Mouse (Mus musculus) embryonic facial prominence, embryonic 11.5 days (tissue): Measurements from ENCODE around the gene Mylk3. TPM values are rescaled to one million over a fixed set of nuclear protein-coding genes. Genes with fewer than 3 reads are reported as not detected.

ENCODE experiments used
- ATAC-seq: fragments of 200-750 bp; cut with Nextera tagmentation; replicated peaks from 2 replicates; pipeline ENCODE4 v1.8.0; 2017; ENCODE audit warnings: low read depth; ENCODE audit not compliant: insufficient number of reproducible peaks, low FRiP score, low TSS enrichment
- DNase-seq: peaks from one replicate; pipeline ENCODE4 v3.0.0-alpha.2; 2015; ENCODE audit warnings: low spot score
- H3K27ac ChIP-seq: fragments of 300-500 bp; sonication (generic); replicated peaks from 2 replicates; pipeline ENCODE4 v1.5.1; 2014; ENCODE audit warnings: mild to moderate bottlenecking, low read depth, low read length, control low read depth
- H3K27me3 ChIP-seq: fragments of 300-500 bp; sonication (generic); 2 replicates; pipeline ENCODE4 v1.6.1; 2014; ENCODE audit warnings: mild to moderate bottlenecking, low read length, moderate library complexity, mixed read lengths; ENCODE audit not compliant: control insufficient read depth, insufficient read depth
- H3K36me3 ChIP-seq: fragments of 300-500 bp; sonication (generic); replicated peaks from 2 replicates; pipeline ENCODE4 v1.6.1; 2014; ENCODE audit warnings: low read depth, mild to moderate bottlenecking, low read length, moderate library complexity, mixed read lengths; ENCODE audit not compliant: control insufficient read depth, insufficient read depth
- H3K4me1 ChIP-seq: fragments of 300-500 bp; sonication (generic); 2 replicates; pipeline ENCODE4 v1.6.1; 2014; ENCODE audit warnings: low read length, mixed read lengths; ENCODE audit not compliant: control insufficient read depth, insufficient read depth
- H3K4me2 ChIP-seq: fragments of 300-500 bp; sonication (generic); 2 replicates; pipeline ENCODE4 v1.6.1; 2014; ENCODE audit warnings: low read depth, mild to moderate bottlenecking, control low read depth, low read length, moderate library complexity
- H3K4me3 ChIP-seq: fragments of 300-500 bp; sonication (generic); 2 replicates; pipeline ENCODE4 v1.5.1; 2014; ENCODE audit warnings: low read depth, low read length, control low read depth
- H3K9ac ChIP-seq: fragments of 300-500 bp; sonication (generic); replicated peaks from 2 replicates; pipeline ENCODE4 v1.6.1; 2014; ENCODE audit warnings: mild to moderate bottlenecking, control low read depth, low read length
- H3K9me3 ChIP-seq: fragments of 300-500 bp; sonication (generic); replicated peaks from 2 replicates; pipeline ENCODE4 v1.6.1; 2016; ENCODE audit warnings: mild to moderate bottlenecking, low read length, inconsistent platforms, mixed read lengths; ENCODE audit not compliant: control insufficient read depth
- WGBS: fragments of 180-500 bp; shearing (Covaris S2); extraction: QIAGEN DNeasy Blood & Tissue Kit; methylation state at CpG from one replicate; pipeline ENCODE4 v1.1.7; 2014; 5-methylcytosine and 5-hydroxymethylcytosine counted together
- polyA plus RNA-seq: library from polyadenylated mRNA; unstranded; fragments of >200 nt; fragmentation: Nextera tagmentation; extraction: Ambion mirVana; gene quantifications from 2 replicates; pipeline ENCODE4 v1.2.1, GENCODE M21; 2014

Gene Mylk3
- polyA plus RNA-seq, 1 experiment from 2014 or later, result 2.9 TPM

GRCm38 (mm10) chr8:85303531-85303930 lies 82.6 kb downstream of the Mylk3 start:
- ATAC-seq (no peak), DNase-seq (no peak)
- Histone ChIP-seq H3K4me1 (no peaks in the 10 kb centered on the region), H3K9me3 (no peaks in the 10 kb centered on the region), H3K4me2 (no peak overlapping the region), H3K4me3 (no peak overlapping the region), H3K36me3 (peaks cover 3% of the 10 kb centered on the region; the same call in 1 of the 2 replicates), H3K27ac (no peak overlapping the region), H3K27me3 (no peaks in the 10 kb centered on the region), H3K9ac (no peak overlapping the region)
- WGBS, result 91% methylated on average over 5 of the region's 5 CpGs

GRCm38 (mm10) chr8:85302931-85303330 lies 83.2 kb downstream of the Mylk3 start:
- Histone ChIP-seq H3K9me3 (no peaks in the 10 kb centered on the region), H3K9ac (no peak overlapping the region), H3K36me3 (peaks cover 3% of the 10 kb centered on the region; the same call in 1 of the 2 replicates), H3K4me3 (no peak overlapping the region), H3K4me2 (no peak overlapping the region), H3K27me3 (no peaks in the 10 kb centered on the region), H3K4me1 (no peaks in the 10 kb centered on the region), H3K27ac (no peak overlapping the region)
- DNase-seq (no peak), ATAC-seq (no peak)
- 89% methylated on average over 3 of the region's 3 CpGs for WGBS

DNA sequence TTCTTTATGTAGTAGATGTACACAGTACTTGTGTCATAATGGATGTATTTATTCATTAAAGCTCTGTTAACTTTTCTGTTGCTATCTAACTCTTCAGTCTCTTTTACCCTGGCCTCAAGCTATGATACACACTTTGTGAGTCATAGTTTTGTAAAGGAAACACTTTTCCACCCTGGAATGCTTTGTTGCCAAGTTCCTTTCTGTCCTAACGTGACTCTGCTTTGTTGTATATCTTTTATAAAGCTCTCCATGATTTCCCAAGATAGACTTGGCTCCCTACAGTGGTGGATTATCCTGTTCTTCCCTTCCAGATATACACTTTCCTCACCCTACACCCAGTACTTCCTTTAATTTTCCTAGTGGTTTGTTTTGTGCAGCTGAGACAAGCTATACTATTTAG lies 84.2 kb downstream of the Mylk3 start:
- DNase-seq, result no peak

GRCm38 (mm10) chr8:85299434-85300077 lies 86.6 kb downstream of the Mylk3 start, which contains the start of the genes Orc6 and Vps35:
Orc6 (plus strand) TSS chr8:85299632.
Vps35 (minus strand) TSS chr8:85299802.
- H3K9ac ChIP-seq, result peak within 1 kb of the TSS; percentile 91
- peak within 1 kb of the TSS; percentile 93 for H3K4me3 ChIP-seq
- WGBS, result under 1% methylated on average over 63 of the region's 63 CpGs
- DNase-seq, result peak; percentile 98
- peak within 1 kb of the TSS; percentile 65 for H3K4me2 ChIP-seq
- peak; percentile 98 for ATAC-seq
- H3K27me3 ChIP-seq, result no peaks in the 10 kb centered on the region
- H3K9me3 ChIP-seq, result no peaks in the 10 kb centered on the region
- H3K36me3 ChIP-seq, result no peaks in the 10 kb centered on the region; the same call in 1 of the 2 replicates
- H3K4me1 ChIP-seq, result no peaks in the 10 kb centered on the region
- H3K27ac ChIP-seq, result peak within 1 kb of the TSS; percentile 94

More for the DNA sequence above, 84.2 kb downstream of the Mylk3 start:
- Histone ChIP-seq H3K36me3 (peaks cover 3% of the 10 kb centered on the region; the same call in 1 of the 2 replicates), H3K4me1 (no peaks in the 10 kb centered on the region), H3K9ac (no peak overlapping the region), H3K27me3 (no peaks in the 10 kb centered on the region), H3K9me3 (no peaks in the 10 kb centered on the region), H3K27ac (no peak overlapping the region), H3K4me3 (no peak overlapping the region), H3K4me2 (no peak overlapping the region)
- WGBS, result 78% methylated on average over 1 of the region's 1 CpGs
- ATAC-seq, result no peak

GRCm38 (mm10) chr8:85298600-85299433 lies 87.3 kb downstream of the Mylk3 start:
- WGBS, result under 1% methylated on average over 53 of the region's 53 CpGs
- DNase-seq (peak; percentile 10), ATAC-seq (no peak; the same call in none of the 2 replicates)
- H3K27me3 ChIP-seq, result no peaks in the 10 kb centered on the region
- H3K36me3 ChIP-seq, result no peaks in the 10 kb centered on the region; the same call in 1 of the 2 replicates
- H3K27ac ChIP-seq, result peak overlapping the region; percentile 94; the same call in 1 of the 2 replicates
- no peaks in the 10 kb centered on the region for H3K4me1 ChIP-seq
- no peaks in the 10 kb centered on the region for H3K9me3 ChIP-seq
- peak overlapping the region; percentile 91 for H3K9ac ChIP-seq
- H3K4me2 ChIP-seq, result peak overlapping the region; percentile 65
- peak overlapping the region; percentile 93 for H3K4me3 ChIP-seq

- no peak overlapping the region for H3K4me3 ChIP-seq
- no peak for DNase-seq
- no peak overlapping the region for H3K4me2 ChIP-seq
- H3K27me3 ChIP-seq, result no peaks in the 10 kb centered on the region
- WGBS, result 94% methylated on average over 1 of the region's 1 CpGs
- no peak overlapping the region for H3K27ac ChIP-seq
- H3K9me3 ChIP-seq, result no peaks in the 10 kb centered on the region
- H3K4me1 ChIP-seq, result no peaks in the 10 kb centered on the region
- peaks cover 2% of the 10 kb centered on the region; the same call in 1 of the 2 replicates for H3K36me3 ChIP-seq
- ATAC-seq, result no peak
- no peak overlapping the region for H3K9ac ChIP-seq
Observed at GRCm38 (mm10) chr8:85286846-85287245, 99.3 kb downstream of the Mylk3 start.
